In the genomic region with DNA sequence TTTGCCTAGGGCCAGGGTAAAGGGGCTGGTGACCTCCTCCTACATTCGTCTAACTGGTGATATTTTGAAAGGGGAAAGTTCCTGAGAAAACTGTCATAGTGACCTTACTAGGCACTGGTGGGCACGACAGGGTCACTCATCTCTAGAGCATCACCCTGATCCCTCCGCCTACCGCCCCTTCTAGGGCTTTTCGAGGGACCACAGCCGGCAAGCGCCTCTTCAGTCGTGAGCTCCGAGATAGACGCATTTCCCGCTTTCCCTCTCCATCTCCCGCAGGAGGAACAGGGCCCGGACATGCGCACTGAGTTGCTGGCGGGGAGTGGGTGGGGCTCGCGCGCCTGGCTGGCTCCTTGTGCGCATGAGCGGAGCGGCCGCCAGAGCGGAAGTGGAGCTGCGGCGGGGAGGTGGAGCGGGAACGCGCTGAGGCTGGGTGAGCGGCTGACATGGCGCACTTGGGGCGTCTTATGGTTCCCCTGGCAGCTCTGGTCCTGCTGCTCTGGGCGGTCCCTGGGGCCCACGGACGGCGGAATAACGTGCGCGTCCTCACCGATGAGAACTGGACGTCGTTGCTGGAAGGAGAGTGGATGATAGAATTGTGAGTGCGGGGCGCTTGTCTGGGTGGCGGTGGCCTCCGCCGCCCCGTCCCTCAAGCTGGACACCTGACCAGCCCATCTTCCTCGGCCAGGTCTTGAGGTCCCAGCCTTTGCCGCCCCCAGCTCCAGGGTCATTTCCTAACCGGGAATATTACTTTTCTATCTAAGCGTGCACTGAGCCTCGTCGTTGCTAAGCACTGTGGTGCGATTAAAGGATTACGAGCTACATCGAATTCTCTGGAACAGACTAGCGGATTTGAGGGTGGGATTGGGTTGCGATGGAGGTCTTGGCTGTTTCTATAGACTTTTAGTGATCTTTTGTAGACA, we compare ENCODE assay signal across 8 mouse cellular contexts. TPM values are rescaled to one million over a fixed set of nuclear protein-coding genes. Genes with fewer than 3 reads are reported as not detected.
DNase-seq lines count a peak whose midpoint lies in the region; ATAC-seq and TF ChIP-seq lines count a peak whose summit lies in the region.

A gene (plus strand): TSS at position 370 of the 920 bp plus-strand sequence.

- WGBS in forebrain, embryonic 16.5 days: under 1% methylated on average over 58 of the region's 58 CpGs
- under 1% methylated on average over 57 of the region's 58 CpGs for WGBS in lung, embryonic 14.5 days
- under 1% methylated on average over 58 of the region's 58 CpGs for WGBS in olfactory bulb, adult 2 months
- WGBS in thymus, adult 2 months: under 1% methylated on average over 58 of the region's 58 CpGs

- H3K27ac ChIP-seq in forebrain, embryonic 16.5 days (ENCODE audit: low read length): peak within 1 kb of the TSS; percentile 81
- peak within 1 kb of the TSS; percentile 87 for H3K27ac ChIP-seq in layer of hippocampus, adult 2 months
- peak within 1 kb of the TSS; percentile 87 for H3K27ac ChIP-seq in lung, embryonic 14.5 days (ENCODE audit: low read depth)
- H3K27ac ChIP-seq in olfactory bulb, adult 2 months (ENCODE audit: insufficient read depth, low read depth, low read length): peak within 1 kb of the TSS; percentile 80
- no peak within 1 kb of the TSS for H3K27ac ChIP-seq in thymus, adult 2 months (ENCODE audit: control insufficient read depth, insufficient read depth, low read length)

- intact Hi-C loops in heart, postnatal 36 days (cut with DNase I): loop anchor here (10.0 kb wide), 1 partner anchor 682 kb away; a partner anchor contains a TSS

- no peaks in the 10 kb centered on the region; the same call in none of the 2 replicates for H3K27me3 ChIP-seq in G1E (ENCODE audit: insufficient read depth, low read length)
- no peaks in the 10 kb centered on the region for H3K27me3 ChIP-seq in forebrain, embryonic 16.5 days (replicated peaks; ENCODE audit: control insufficient read depth, insufficient read depth, low read length)
- no peaks in the 10 kb centered on the region for H3K27me3 ChIP-seq in lung, embryonic 14.5 days (ENCODE audit: insufficient read depth, low read length)
- no peaks in the 10 kb centered on the region for H3K27me3 ChIP-seq in thymus, adult 2 months (ENCODE audit: control insufficient read depth, insufficient read depth, low read length)

- H3K4me1 ChIP-seq in G1E (ENCODE audit: insufficient read depth, low read depth, low read length): peaks cover 36% of the 10 kb centered on the region
- H3K4me1 ChIP-seq in forebrain, embryonic 16.5 days (replicated peaks; ENCODE audit: control insufficient read depth, insufficient read depth, low read length): peaks cover 19% of the 10 kb centered on the region
- H3K4me1 ChIP-seq in lung, embryonic 14.5 days (ENCODE audit: insufficient read depth): peaks cover 9% of the 10 kb centered on the region
- no peaks in the 10 kb centered on the region for H3K4me1 ChIP-seq in olfactory bulb, adult 2 months (ENCODE audit: control insufficient read depth, insufficient read depth, low read length)
- H3K4me1 ChIP-seq in thymus, adult 2 months (replicated peaks; ENCODE audit: control insufficient read depth, insufficient read depth, low read length): 0 out of 2 replicates have a peak, but pooled peaks cover 2% of the 10 kb centered on the region

- peak; percentile 89 for ATAC-seq in G1E (ENCODE audit: extremely low read depth, insufficient number of reproducible peaks, low FRiP score, poor library complexity, severe bottlenecking)
- ATAC-seq in forebrain, embryonic 16.5 days: peak; percentile 98
- ATAC-seq in lung, embryonic 14.5 days (ENCODE audit: insufficient read depth): peak; percentile 98

- peak; percentile 94 for TF ChIP-seq POLR2A in olfactory bulb, adult 2 months (IDR thresholded peaks at IDR 0.05; ENCODE audit: insufficient read depth, low read depth, low read length)
- TF ChIP-seq POLR2A in thymus, adult 2 months (IDR thresholded peaks at IDR 0.05; ENCODE audit: control insufficient read depth, extremely low read depth, insufficient read depth, low read length, poor library complexity): peak; percentile 87

- DNase-seq in G1E (ENCODE audit: low spot score): peak; percentile 91
- peak; percentile 97 to 99 for DNase-seq in cerebellum, adult 18-20 months
- peak; percentile 99 for DNase-seq in heart, postnatal 36 days
- DNase-seq in layer of hippocampus, adult 2 months (ENCODE audit: low spot score in 2 of 2): peak; percentile 97 to 98
- DNase-seq in lung, embryonic 14.5 days: peak; percentile 98
- peak; percentile 97 for DNase-seq in thymus, adult 2 months

- H3K4me3 ChIP-seq in G1E (ENCODE audit: low read depth, low read length): peak within 1 kb of the TSS; percentile 91
- peak within 1 kb of the TSS; percentile 89 for H3K4me3 ChIP-seq in forebrain, embryonic 16.5 days (replicated peaks; ENCODE audit: low read length)
- peak within 1 kb of the TSS; percentile 99 for H3K4me3 ChIP-seq in layer of hippocampus, adult 2 months
- peak within 1 kb of the TSS; percentile 84 for H3K4me3 ChIP-seq in lung, embryonic 14.5 days (ENCODE audit: low read depth, low read length)
- peak within 1 kb of the TSS; percentile 74 for H3K4me3 ChIP-seq in olfactory bulb, adult 2 months (ENCODE audit: insufficient read depth, low read depth, low read length)
- H3K4me3 ChIP-seq in thymus, adult 2 months (ENCODE audit: control insufficient read depth, insufficient read depth, low read length): peak within 1 kb of the TSS; percentile 64

- peaks cover 30% of the 10 kb centered on the region for H3K36me3 ChIP-seq in G1E (replicated peaks)
- peaks cover 6% of the 10 kb centered on the region; the same call in 1 of the 2 replicates for H3K36me3 ChIP-seq in forebrain, embryonic 16.5 days (ENCODE audit: control insufficient read depth, insufficient read depth)
- peaks cover 10% of the 10 kb centered on the region for H3K36me3 ChIP-seq in lung, embryonic 14.5 days (ENCODE audit: insufficient read depth)
- peaks cover 5% of the 10 kb centered on the region; the same call in 1 of the 2 replicates for H3K36me3 ChIP-seq in thymus, adult 2 months (ENCODE audit: control insufficient read depth, insufficient read depth, low read length)

- no peak for TF ChIP-seq CTCF in G1E (IDR thresholded peaks at IDR 0.05; ENCODE audit: low read depth, low read length)
- peak; percentile 39 for TF ChIP-seq CTCF in layer of hippocampus, adult 2 months (conservative IDR thresholded peaks at IDR 0.05)
- TF ChIP-seq CTCF in lung, embryonic 14.5 days (IDR thresholded peaks at IDR 0.05; ENCODE audit: low read depth): 0 out of 2 replicates have a peak, but pooled peaks have one; percentile 4
- no peak for TF ChIP-seq CTCF in olfactory bulb, adult 2 months (IDR thresholded peaks at IDR 0.05; ENCODE audit: insufficient read depth, low read depth, low read length)
- TF ChIP-seq CTCF in thymus, adult 2 months (IDR thresholded peaks at IDR 0.05; ENCODE audit: borderline replicate concordance, control insufficient read depth, extremely low read depth, insufficient read depth, low read length, poor library complexity): 0 out of 2 replicates have a peak, but pooled peaks have one; percentile 26

- H3K9me3 ChIP-seq in G1E (replicated peaks): no peaks in the 10 kb centered on the region
- H3K9me3 ChIP-seq in forebrain, embryonic 16.5 days (ENCODE audit: control insufficient read depth, low read length): no peaks in the 10 kb centered on the region
- no peaks in the 10 kb centered on the region for H3K9me3 ChIP-seq in lung, embryonic 14.5 days (ENCODE audit: low read depth, low read length)

- H3K4me2 ChIP-seq in forebrain, embryonic 16.5 days (ENCODE audit: low read length): peak within 1 kb of the TSS; percentile 64
- H3K4me2 ChIP-seq in lung, embryonic 14.5 days: peak within 1 kb of the TSS; percentile 83

- H3K9ac ChIP-seq in forebrain, embryonic 16.5 days (replicated peaks; ENCODE audit: low read depth, low read length): peak within 1 kb of the TSS; percentile 86
- H3K9ac ChIP-seq in lung, embryonic 14.5 days: peak within 1 kb of the TSS; percentile 83

RNA-seq across cellular contexts. Expression of the gene that starts here (rescaled TPM):
- total RNA-seq in G1E (2014; fragmentation: Nextera tagmentation) (76.5 and 86.5 TPM in 2 replicates), G1E (2017) (134 and 140 TPM in 2 replicates)
- polyA plus RNA-seq in G1E (2012): 9.8 and 11.5 TPM in 2 replicates
- 128 and 141 TPM in 2 replicates for polyA plus RNA-seq in forebrain, embryonic 16.5 days (2015; fragmentation: Nextera tagmentation; extraction: Ambion mirVana)
- total RNA-seq in heart, postnatal 36 days (2021): 10 to 100 TPM; 37.7 to 38.6 TPM
- 10 to 100 TPM; 29.1 to 30.2 TPM for total RNA-seq in layer of hippocampus, adult 2 months (2021)
- polyA plus RNA-seq in lung, embryonic 14.5 days (2014; fragmentation: Nextera tagmentation; extraction: Ambion mirVana): 79.6 and 84.3 TPM in 2 replicates
- polyA plus RNA-seq in olfactory bulb, adult 2 months (2012; ENCODE audit: insufficient read depth, insufficient read length, low replicate concordance, missing spikeins): 165 TPM in 1 of 2 replicates, not detected in the other
- polyA plus RNA-seq in thymus, adult 2 months (2012; rRNA removed): 10.3 and 11.1 TPM in 2 replicates

Comparison
In these comparisons a context has a peak if more than half of its experiments do, and no peak if none do; other contexts are left out.
1. CTCF ChIP-seq: peak in layer of hippocampus, adult 2 months (single experiment), lung, embryonic 14.5 days (single experiment) and thymus, adult 2 months (single experiment); none in G1E (single experiment) and olfactory bulb, adult 2 months (single experiment).
2. Peak in every context shown above with its lines, with median percentiles within 50 percentile points of each other: ATAC-seq, DNase-seq and H3K4me3 ChIP-seq.